Mouse (Mus musculus) CD4-positive, CD25-positive, alpha-beta regulatory T cell, adult 2 months (primary cell): ENCODE data around the gene BC004004.
"Not testable (repeated sequence)": the region's sequence is repeated elsewhere in the genome, so short reads cannot be mapped to it uniquely, and the experiment has no call there.

Source experiments
- DNase-seq: peaks from one replicate; pipeline ENCODE4 v3.0.0-alpha.2; 2012; ENCODE audit warnings: low read depth, low spot score

BC004004 gene

DNA sequence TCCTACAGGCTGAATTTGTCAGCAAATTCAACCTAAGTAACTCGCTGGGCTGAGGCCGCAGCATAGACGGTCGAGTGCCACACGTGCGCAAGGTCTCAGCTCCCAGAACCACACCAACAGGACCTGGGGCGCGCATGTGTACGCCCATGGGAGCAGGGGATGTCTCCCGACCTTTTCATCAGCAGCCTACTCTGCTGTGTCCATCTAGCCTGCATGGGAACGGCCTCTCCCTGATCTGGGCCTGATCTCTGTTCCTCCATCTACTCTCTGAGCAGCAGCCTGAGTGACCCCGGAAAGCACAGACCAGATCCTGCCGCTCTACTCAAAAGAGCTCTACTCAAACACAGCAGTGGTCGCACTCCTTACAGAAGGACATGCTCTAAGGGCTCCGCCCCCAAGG, 8.1 kb upstream of the BC004004 start:
- no peak for DNase-seq

DNA sequence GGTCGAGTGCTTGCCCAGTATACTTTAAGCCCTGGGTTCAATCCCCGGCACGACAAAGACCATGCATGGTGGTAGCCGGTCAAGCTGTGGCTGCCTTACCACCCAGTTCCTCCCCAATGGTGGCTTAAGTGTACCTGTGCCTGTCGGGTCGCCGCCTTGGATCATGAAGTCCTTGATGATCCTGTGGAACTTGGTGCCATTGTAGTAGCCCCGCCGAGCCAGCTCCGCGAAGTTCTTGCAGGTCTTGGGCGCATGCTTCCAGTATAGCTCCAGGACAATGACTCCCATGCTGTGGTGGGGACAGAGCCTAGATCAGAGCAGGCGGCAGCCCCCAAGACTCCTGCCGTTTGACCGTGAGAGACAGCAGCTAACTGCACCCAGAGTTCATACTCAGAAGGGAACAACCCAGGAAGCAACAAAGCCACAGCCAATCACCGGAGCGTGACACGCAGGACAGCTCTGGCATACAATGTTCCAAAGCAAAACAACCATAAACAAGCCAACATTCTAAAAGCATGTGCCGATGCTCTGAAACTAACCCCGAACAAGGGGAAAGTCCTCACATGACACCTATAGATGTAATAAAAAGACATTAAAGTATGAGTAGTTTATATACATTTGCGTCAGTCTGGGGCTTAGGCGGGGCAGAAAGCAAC, 6.9 kb upstream of the BC004004 start:
- peak; percentile 57 for DNase-seq

DNA sequence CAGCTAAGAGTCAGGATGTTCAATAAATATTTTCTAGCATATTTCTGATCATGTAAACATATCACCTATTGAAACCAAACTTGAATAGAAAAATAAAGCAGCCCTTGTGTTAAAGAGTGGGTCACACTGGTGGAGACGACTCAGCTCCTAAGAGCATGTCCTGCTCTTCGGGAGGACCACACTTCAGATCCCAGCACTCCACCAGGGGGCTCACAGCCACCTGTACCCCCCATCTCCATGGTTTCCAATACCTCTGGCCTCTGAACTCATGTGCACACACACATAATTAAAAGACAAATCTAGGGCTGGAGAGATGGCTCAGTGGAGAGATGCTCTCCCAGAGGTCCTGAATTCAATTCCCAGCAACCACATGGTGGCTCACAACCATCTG, 6.3 kb upstream of the BC004004 start:
- DNase-seq, result peak; percentile 41

DNA sequence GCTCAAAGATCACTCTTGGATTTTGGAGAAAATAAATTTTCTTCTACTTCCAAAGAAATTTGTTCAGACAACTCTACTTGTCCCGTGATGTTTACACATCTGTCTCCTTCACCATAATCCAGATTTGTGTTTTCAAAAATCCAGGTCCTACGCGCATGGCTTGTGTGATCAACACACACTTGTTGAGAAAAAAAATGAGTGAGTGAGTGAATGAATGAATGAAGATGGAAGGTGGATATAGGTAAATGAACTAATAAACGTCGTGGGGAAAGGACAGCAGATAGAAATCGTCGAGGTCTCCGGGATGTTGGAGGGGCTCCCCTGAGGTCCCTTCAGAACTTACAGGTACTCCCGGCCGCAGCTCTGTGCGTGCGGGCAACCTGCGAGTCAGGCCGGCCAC, 5.2 kb upstream of the BC004004 start:
- DNase-seq, result no peak

DNA sequence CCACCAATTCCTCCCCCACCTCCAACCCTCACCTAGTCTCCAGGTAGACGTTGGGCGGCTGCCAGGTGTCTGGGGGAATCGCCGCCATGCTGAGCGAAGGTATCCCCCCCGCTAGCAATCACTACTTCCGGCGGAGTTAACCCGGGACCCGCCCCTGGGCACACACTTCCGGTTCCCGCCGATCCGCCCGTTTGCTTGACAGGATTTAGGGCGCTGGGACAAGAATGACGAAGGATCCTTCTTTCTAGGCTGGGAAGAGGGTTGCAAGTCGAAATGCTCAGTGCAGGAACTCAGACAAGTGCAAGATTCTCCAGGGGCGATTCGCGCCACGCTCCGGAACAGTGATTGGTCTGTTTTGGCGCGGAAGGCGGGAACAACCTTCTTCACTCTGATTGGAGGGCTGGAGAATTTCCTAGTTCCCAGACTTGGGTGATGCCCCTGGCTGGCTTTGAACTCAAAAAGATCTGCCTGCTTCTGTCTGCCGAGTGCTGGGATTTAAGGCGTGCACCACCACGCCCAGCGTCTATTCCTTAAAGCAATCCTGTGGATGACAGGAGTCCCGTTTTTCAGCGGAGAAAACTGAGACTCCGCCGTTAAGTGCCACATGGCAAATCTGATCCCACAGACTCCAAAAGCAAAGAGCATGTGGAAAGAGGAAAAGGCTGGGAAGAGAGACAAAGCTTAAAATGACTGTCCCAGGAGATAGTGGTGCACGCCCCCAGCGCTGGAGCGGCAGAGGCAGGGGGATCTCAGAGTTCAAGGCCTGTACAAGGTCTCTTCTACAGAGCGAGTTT, 4.6 kb upstream of the BC004004 start, which contains the start of gene Ppil1:
TSS of gene Ppil1 (minus strand) at position 347 of the 794 bp plus-strand sequence.
- peak; percentile 85 for DNase-seq

DNA sequence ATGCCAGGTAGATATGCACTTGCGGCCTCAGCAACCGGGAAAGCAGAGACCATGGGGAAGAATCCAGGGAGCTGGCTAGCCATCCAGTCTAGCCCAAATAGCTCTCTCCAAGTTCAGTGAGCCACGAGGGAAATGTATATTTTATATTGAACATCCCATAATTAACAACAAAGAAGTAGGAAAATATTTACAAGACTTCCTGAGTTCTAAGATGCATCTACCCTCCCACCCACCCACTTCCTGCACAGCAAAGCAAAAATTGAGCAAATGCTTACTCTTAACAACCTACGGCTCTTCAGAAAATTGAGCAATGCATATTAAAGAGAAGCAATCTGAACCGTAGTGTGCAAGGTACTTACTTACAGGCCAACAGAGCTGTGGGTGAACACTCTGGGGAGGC, 3.8 kb upstream of the BC004004 start:
- DNase-seq, result peak; percentile 37

DNA sequence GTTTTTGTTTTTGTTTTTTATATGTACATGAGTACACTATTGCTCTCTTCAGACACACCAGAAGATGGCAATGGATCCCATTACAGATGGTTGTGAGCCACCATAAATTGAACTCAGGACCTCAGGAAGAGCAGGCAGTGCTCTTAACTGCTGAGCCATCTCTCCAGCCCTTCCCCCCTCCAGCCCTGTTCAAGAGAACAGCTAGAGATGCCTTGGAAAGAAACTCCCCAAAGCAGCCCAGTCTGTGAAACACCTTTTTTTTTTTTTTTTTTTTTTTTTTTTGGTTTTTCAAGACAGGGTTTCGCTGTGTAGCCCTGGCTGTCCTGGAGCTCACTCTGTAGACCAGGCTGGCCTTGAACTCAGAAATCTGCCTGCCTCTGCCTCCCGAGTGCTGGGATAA, 1.5 kb upstream of the BC004004 start:
- not testable (repeated sequence) for DNase-seq

DNA sequence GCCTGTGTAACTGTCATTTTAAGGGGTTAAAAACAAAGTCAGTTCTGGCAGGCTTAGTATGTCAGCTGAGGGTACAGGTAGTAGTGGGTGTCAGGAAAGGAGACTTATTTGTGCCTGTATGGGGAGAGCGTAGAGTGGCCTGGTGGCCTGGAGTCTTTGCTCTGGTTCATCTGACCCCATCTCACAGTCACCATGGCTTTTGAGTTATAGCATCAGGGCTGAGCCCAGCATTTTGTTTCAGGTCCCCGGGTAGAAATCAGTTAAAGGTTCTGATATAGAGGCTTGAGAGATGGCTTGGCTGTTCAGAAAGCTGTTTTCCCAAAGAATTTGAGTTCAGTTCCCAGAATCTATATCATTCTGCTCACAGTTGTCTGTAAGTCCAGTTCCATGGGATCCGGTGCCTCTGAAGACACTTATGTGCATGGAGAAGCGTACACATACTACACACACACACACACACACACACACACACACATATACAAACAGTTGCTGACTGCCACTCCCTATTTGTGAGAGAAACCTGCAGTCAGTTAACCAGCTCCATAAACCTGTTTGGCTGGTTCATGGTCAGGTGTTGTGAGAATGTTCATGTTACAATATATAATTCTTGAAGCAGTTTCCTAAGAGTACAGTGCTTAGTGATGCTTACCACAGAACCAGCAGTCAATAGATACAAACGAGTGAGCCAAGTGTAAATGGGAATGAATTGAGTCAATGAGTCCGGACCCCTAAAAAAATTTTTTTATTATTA, 482 bp upstream of the BC004004 start:
- DNase-seq, result peak; percentile 36

DNA sequence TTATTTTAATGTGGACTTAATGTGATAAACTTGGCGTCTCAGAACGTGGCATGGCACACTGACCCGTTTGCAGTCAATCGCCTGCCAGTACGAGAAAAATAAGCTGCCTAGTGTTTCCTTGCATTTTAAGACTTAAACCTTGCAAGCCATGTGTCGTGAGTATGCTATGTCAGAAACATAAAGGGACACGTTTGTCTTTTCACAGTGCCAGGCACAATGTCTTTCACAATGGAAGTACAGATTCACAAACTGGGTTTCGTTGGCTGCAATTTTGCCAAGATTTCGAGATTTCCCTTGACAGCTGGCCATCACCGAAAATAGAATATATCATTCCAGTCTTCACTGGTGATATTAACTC, 740 bp downstream of the BC004004 start:
- no peak for DNase-seq

DNA sequence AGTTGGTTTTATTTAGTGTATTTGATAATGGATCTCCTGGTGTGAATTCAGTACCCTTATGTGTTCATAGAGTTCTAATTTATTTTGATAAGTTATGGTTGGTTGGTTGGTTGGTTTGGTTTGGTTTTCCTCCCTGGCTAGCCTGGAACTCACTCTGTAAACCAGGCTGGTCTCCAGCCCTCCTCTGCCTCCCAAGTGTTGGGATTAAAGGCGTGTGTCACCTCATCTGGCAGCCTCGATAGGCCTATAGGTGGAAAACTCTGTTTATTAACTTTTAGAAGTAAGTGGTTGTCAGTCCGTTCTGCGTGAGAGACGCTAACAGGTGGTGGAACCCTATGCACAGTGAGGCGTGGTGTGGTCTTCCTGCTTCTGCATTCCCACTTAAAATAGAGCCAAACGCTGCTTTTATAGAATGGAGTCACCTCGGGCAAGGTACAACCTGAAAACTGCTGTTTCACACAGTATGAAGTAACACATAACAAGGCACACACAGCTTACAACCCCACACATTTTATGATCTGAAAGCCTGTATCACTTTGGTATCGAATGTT, 1.6 kb downstream of the BC004004 start:
- DNase-seq, result no peak

DNA sequence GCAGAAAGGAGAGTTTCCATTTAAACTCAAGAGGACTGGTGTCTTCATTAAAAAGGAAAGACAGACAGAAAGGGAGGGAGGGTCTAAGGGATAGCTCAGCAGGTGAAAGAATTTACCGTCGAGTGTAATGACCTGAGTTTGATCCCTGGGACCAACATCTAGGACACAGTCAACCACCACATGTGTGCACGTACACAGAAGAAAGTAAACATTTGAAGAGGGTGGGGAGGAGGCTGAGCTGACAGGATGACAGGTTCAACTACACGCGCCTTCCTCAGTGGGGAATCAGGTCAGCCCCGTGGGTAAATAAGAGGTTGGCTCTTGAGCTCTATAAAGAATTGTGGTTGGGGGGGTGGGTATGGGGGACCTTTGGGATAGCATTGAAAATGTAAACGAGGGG, 4.6 kb downstream of the BC004004 start:
- DNase-seq, result no peak

DNA sequence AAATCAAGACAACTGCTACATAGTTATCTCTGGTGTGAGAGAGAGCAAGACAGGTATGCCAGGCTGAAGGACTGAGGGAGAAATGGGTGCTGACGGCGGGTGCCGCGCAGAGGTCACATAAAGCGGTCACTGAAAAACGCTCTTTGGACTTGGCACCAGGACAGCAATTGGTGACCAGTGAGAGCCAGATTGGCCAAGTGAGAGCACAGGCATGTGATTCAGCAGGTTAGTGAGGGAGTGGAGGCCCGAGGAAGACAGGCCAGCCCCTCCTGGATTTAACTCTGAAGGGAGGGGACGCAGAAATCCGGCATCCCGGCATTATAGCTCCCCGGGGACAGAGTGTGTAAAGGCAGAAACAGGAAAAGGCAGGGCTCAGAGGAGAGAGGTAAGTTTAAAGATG, 5.3 kb downstream of the BC004004 start:
- DNase-seq, result no peak

DNA sequence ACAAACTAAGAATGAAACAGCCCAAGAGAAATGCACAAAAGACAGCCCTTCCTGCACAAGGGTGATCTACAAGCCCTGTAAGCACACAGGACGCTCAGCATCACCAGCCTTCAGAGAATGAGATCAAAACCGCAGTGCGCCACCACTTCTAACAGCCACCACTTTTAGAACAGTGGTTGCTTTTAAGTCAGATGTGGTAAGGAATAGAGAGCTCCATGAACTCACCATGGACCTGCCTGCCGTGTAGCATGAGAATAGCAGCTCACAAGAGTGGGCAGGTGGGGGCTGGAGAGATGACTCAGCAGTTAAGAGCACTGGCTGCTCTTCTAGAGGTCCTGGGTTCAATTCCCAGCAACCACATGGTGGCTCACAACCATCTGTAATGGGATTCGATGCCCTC, 11.8 kb downstream of the BC004004 start:
- peak; percentile 84 for DNase-seq

DNA sequence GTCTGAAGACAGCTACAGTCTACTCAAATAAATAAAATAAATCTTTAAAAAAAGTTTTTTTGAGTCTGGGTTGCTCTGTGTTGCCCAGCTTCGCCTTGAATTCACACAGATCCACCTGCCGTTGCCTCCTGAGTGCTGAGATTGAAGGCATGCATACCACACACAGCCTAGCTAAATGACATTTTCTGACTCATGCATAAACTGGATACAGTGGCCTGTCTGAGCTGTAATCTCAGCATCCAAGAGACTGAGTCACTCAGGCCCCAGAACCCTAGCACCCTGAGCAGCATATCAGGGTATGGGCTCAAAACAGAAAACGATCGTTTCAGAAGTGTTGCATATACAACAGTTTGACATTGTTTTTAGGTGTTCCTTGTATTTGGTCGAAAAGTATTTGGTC, 13.0 kb downstream of the BC004004 start:
- no peak for DNase-seq

DNA sequence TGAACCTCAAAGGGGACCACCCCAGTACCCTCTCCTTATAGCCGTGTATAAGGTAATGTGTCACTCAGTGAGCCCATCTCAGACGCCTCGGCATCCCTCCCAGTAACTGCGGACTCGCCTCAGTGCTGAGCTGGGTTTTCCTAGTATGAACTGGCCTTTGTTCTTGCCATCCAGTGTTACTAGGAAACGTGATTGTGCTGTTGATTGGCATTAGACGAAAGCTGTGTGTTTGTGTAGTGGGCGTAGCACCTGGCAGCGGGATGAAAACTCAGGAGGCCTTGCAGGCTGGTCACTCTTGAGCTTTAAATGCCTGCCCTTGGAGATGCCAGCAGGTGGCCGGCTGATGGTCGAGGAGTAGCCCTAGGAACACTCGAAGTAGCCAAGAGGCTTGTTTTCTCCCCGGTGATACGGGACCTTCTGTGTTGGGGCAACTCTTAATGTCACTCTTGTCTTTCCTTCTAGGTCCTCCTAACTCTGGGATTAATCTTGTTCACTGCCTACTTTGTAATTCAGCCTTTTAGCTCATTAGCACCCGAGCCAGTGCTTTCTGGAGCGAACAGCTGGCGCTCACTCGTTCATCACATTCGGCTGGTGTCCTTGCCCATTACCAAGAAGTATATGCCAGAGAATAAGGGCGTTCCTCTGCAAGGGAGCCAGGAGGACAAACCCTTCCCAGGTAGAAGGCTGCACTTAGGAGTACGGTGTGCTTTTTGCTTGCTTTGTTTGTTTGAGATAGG, 13.8 kb downstream of the BC004004 start:
- DNase-seq, result no peak

DNA sequence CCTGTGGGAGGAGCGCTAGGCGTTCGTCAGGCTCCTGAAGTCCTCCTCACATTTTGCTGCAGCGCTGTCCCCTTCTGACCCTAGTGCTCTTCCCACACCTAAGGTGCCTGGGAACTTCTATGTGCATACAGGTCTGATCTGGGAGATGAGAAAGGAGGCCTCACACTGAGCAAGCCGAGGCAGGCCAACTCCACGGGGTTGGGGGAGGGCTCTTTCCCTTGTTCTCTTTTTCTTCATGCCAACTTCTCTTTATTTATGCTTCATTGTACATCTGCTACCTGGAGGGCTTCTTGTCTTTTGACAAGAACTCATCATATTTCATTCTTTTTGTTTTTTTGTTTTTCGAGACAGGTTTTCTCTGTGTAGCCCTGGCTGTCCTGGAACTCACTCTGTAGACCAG, 23.2 kb downstream of the BC004004 start:
- no peak for DNase-seq

DNA sequence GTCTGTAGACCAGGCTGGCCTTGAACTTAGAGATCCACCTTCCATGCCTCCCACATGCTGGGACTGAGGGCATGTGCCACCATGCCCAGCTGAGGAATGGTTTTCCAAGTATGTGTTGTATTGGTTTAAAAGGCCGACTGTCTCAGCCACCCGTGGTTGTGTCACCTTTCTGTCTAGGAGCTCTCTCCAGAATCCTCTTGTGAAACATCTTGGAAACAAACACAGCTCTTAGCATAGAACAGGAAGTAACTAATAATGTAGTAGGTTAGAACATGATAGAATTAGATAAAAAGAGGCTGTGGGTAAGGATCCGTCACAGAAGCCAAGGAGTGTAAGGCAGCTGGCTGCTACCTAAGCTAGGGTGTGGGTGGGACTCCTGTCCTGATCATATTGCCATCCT, 24.4 kb downstream of the BC004004 start:
- DNase-seq, result no peak

DNA sequence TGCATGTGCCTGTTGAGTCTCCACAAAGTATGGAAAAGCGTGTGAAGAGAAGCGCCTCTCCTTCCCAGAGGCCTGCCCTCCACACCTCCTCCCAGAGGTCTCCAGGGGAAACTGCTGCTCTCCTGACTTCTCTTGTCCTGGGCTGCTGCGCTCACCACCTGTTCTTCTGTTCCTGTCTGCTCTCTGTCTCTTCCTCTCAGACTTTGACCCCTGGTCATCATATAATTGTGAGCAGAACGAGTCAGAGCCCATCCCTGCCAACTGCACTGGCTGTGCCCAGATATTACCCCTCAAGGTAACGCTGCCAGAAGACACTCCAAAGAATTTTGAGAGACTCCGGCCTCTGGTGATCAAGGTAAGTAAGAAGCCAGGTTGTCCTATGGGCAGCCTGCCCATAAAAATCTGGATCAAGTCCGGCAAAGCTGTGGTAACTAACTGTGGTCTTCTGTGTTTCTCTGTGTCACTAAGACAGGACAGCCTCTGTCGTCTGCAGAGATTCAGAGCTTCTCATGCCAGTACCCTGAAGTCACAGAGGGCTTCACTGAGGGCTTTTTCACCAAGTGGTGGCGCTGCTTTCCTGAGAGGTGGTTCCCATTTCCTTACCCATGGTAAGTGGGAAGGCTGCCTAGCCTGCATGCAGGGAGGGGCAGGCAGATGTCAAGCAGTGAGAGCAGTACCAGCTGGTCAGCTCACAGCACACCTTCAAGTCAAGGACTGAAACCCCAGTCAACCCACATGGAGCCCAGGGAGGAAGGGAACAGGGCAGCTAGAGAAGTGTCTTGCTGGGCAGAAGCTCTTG, 25.4 kb downstream of the BC004004 start:
- no peak for DNase-seq

DNA sequence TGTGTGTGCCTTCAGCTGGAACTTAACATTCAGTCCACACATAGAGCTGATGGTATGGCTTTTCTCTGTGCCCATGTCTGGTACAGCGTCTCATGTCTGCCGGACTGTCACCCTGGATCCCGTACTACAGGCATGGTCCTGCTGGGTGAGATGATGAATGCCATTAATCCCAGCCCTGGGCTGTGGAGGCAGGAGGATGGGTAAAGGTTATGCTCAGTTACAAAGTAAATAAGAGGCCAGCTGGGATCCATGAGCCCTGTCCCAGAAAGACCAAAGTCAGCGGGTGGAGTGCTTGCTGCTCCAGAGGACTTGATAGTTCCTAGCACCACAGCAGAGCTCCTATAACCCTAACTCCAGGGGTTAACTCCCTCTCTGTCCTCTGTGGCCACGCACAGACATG, 27.2 kb downstream of the BC004004 start:
- DNase-seq, result no peak

DNA sequence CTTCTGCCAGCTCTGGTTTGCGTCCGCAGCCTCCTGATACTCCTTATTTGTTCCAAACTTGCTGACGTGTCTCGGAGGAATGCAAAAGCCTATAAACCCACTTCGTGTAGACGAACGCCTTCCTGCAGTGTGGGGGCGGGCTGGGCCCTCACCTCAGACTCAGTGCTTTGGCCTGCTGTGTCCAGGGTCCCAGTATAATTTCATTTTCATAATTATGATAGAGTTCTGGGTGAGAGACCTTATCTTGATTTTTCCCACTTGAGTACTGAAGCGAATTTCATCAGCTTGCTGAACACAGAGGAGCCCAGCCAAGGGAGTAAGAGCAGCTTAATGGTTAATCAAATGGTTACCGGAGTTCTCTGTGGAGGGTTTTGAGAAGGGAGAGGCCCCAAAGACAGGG, 28.7 kb downstream of the BC004004 start:
- no peak for DNase-seq

DNA sequence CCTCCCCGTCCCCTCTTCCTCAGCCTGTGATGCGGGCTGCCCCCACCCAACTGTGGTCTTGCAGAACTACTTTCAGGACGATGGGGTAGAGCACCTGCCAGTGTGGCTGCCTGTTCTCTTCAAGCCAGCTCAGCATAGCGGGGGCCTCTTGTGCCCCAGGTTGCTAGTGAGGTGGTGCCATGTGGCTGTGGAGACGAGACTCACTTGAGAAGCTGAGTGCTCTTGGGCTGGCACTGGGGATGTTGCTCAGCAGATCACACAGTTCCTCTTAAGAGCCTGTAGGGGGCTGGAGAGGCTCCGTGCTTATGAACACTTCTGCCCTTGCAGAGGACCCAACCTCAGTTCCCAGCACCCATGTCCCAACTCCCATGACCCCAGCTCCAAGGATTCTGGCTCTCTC, 29.2 kb downstream of the BC004004 start:
- peak; percentile 30 for DNase-seq
